Mouse (Mus musculus): Measurements from ENCODE around the gene Lama2.

GRCm38 (mm10) chr10:27267432-27267831, 352.1 kb downstream of the Lama2 start:
- no peak for TF ChIP-seq POLR2A (IDR thresholded peaks at IDR 0.05; ENCODE audit: insufficient read depth, low read length)
- TF ChIP-seq CTCF (IDR thresholded peaks at IDR 0.05; ENCODE audit: low read depth, low read length): no peak
- no peak for TF ChIP-seq EP300 (IDR thresholded peaks at IDR 0.05; ENCODE audit: insufficient read depth, low read depth, low read length)

All from ES-Bruce4 (cell line).